Comparison of ENCODE assay signal across 20 mouse cellular contexts in the genomic region with DNA sequence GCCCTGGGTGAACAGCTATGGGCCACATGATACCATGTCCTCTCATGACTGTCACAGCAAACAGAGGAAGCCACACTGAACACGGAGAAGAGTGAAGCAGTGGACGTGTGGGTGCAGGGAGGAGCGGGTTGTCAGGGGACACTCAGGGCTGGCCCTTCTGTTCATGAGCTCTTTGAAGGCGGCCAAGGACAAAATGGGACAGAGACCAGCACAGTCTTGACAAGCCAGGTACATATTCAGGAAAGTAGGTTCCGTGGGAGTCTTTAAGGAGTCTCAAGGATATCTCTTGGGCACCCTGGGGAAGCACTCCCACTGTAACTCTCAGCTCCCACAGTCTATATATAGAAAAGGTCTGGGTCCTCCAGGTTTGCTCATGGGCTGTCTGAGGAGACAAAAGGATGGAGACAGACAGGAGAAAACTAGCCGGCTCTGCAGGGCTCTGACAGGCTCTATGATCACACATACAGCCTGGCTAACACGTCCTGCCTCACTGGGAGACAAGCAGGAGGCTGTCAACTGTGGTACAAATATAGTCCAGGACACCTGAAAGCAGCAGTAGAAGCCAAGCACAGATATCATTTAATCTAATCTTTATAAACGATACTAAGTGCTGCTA.
DNase-seq lines count a peak whose midpoint lies in the region; ATAC-seq lines count a peak whose summit lies in the region.
"Had no signal": no experiment of that assay in that cellular context is flagged by ENCODE, and none has a peak within 500 bp of the region (broad histone marks: within the 10 kb centered on the region; RNA-seq: fewer than 3 reads in every experiment).

No protein-coding gene starts in this region.

- no peaks in the 10 kb centered on the region for H3K36me3 ChIP-seq in heart, embryonic 10.5 days
- H3K36me3 ChIP-seq in kidney, embryonic 16.5 days (ENCODE audit: insufficient read depth, low read length): no peaks in the 10 kb centered on the region
- H3K36me3 ChIP-seq: G1E had no signal

- H3K9me3 ChIP-seq in heart, embryonic 10.5 days: no peaks in the 10 kb centered on the region
- no peaks in the 10 kb centered on the region for H3K9me3 ChIP-seq in kidney, embryonic 16.5 days (ENCODE audit: low read length)
- H3K9me3 ChIP-seq: embryonic facial prominence, embryonic 10.5 days; forebrain, embryonic 13.5 days; hindbrain, embryonic 12.5 days had no signal

- ATAC-seq in cerebellum, adult (ENCODE audit: insufficient number of reproducible peaks, low FRiP score, low TSS enrichment): peak; percentile 50; the same call in 1 of the 2 replicates
- no peak for ATAC-seq in kidney, embryonic 16.5 days (ENCODE audit: low FRiP score, low TSS enrichment)
- ATAC-seq: CD4-positive, CD25-positive, alpha-beta regulatory T cell, adult 4 months; forebrain, embryonic 13.5 days; forebrain, postnatal 0 days; hindbrain, embryonic 16.5 days; inflammation-experienced regulatory T-cells, adult 6 months; intestine, postnatal 0 days had no signal

- H3K27ac ChIP-seq in heart, embryonic 10.5 days: peak overlapping the region; percentile 53; the same call in 1 of the 2 replicates
- H3K27ac ChIP-seq in kidney, embryonic 16.5 days (ENCODE audit: low read length): 0 out of 2 replicates have a peak overlapping the region, but pooled peaks have one; percentile 13
- H3K27ac ChIP-seq: embryonic facial prominence, embryonic 10.5 days; forebrain, embryonic 13.5 days; hindbrain, embryonic 12.5 days had no signal

- no peak overlapping the region for H3K4me2 ChIP-seq in kidney, embryonic 16.5 days (replicated peaks; ENCODE audit: low read depth, low read length)
- H3K4me2 ChIP-seq: forebrain, embryonic 13.5 days; hindbrain, embryonic 12.5 days had no signal

- 54% methylated on average over 8 of the region's 8 CpGs for WGBS in heart, embryonic 10.5 days
- 80% methylated on average over 8 of the region's 8 CpGs for WGBS in kidney, embryonic 16.5 days

- no peak for DNase-seq in cerebellum, adult 11 months
- no peak for DNase-seq in heart, embryonic 10.5 days (ENCODE audit: low spot score)
- no peak for DNase-seq in heart, adult 9 months (ENCODE audit: low spot score in 2 of 2)
- no peak for DNase-seq in kidney, adult 9 months
- DNase-seq in cerebellum, adult 9-11 months: peak; percentile 47
- DNase-seq: adrenal gland, adult 8-10 months; adrenal gland, postnatal 36 days; forebrain, postnatal 0 days; gastrocnemius, postnatal 14 days; heart, postnatal 36 days had no signal

- H3K27me3 ChIP-seq in heart, embryonic 10.5 days (ENCODE audit: insufficient read depth, poor library complexity, severe bottlenecking): no peaks in the 10 kb centered on the region
- no peaks in the 10 kb centered on the region for H3K27me3 ChIP-seq in kidney, embryonic 16.5 days (ENCODE audit: insufficient read depth, low read length)
- H3K27me3 ChIP-seq: forebrain, embryonic 13.5 days; hindbrain, embryonic 12.5 days had no signal

- H3K9ac ChIP-seq in kidney, embryonic 16.5 days (replicated peaks; ENCODE audit: low read length): no peak overlapping the region
- H3K9ac ChIP-seq: forebrain, embryonic 13.5 days; forebrain, postnatal 0 days; hindbrain, embryonic 12.5 days had no signal

- H3K4me1 ChIP-seq in heart, embryonic 10.5 days: peaks cover 19% of the 10 kb centered on the region
- H3K4me1 ChIP-seq in kidney, embryonic 16.5 days (ENCODE audit: insufficient read depth, low read length): peaks cover 13% of the 10 kb centered on the region; the same call in 1 of the 2 replicates
- H3K4me1 ChIP-seq: forebrain, embryonic 13.5 days; hindbrain, embryonic 12.5 days had no signal

- H3K4me3 ChIP-seq in heart, embryonic 10.5 days: no peak overlapping the region
- no peak overlapping the region for H3K4me3 ChIP-seq in kidney, embryonic 16.5 days (ENCODE audit: low read length)
- H3K4me3 ChIP-seq: embryonic facial prominence, embryonic 10.5 days; forebrain, embryonic 13.5 days; hindbrain, embryonic 12.5 days had no signal
